ENCODE assay signal across 9 mouse cellular contexts in the genomic region with DNA sequence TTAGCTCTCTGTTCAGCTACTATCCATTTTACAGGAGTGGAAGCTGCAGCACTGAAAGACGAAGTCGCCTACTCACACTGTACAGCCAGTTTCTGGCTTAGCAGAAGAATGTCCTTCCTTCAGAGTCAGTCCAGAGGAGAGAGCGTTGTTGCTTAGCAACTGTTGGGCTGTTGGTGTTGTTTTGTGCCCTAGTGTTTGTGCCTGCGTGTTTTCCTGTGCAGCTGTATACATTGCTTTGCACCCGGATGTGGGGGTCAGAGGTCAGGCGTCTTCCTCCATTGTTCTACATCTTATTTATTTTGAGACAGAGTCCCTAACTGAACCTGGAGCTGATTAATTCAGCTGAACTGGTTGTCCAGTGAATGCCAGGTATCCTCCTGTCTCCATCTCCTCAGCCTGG. TPM values are rescaled to one million over a fixed set of nuclear protein-coding genes. Genes with fewer than 3 reads are reported as not detected.
DNase-seq lines count a peak whose midpoint lies in the region; ATAC-seq and TF ChIP-seq lines count a peak whose summit lies in the region.
"Had no signal": no experiment of that assay in that cellular context is flagged by ENCODE, and none has a peak within 500 bp of the region (broad histone marks: within the 10 kb centered on the region; RNA-seq: fewer than 3 reads in every experiment).

No protein-coding gene starts in this region.

- H3K36me3 ChIP-seq in intestine, postnatal 0 days (ENCODE audit: control insufficient read depth, insufficient read depth), result no peaks in the 10 kb centered on the region
- no peaks in the 10 kb centered on the region for H3K36me3 ChIP-seq in intestine, embryonic 16.5 days (ENCODE audit: control insufficient read depth, insufficient read depth, low read length)
- no peaks in the 10 kb centered on the region for H3K36me3 ChIP-seq in hindbrain, embryonic 11.5 days (ENCODE audit: control insufficient read depth, insufficient read depth, low read length)
- H3K36me3 ChIP-seq in lung, embryonic 16.5 days (ENCODE audit: control insufficient read depth, insufficient read depth, low read length), result no peaks in the 10 kb centered on the region
- H3K36me3 ChIP-seq in intestine, embryonic 15.5 days, result no peaks in the 10 kb centered on the region
- H3K36me3 ChIP-seq: stomach, embryonic 15.5 days had no signal

- WGBS in intestine, postnatal 0 days, result 53% methylated on average over 6 of the region's 6 CpGs
- 58% methylated on average over 6 of the region's 6 CpGs for WGBS in intestine, embryonic 16.5 days
- WGBS in hindbrain, embryonic 11.5 days, result 45% methylated on average over 6 of the region's 6 CpGs
- WGBS in lung, embryonic 16.5 days, result 59% methylated on average over 6 of the region's 6 CpGs
- 55% methylated on average over 6 of the region's 6 CpGs for WGBS in intestine, embryonic 15.5 days

- no peak for TF ChIP-seq CTCF in intestine, postnatal 0 days (IDR thresholded peaks at IDR 0.05; ENCODE audit: low read depth)
- TF ChIP-seq CTCF in brain, embryonic 14.5 days (IDR thresholded peaks at IDR 0.05; ENCODE audit: borderline replicate concordance, extremely low read depth, insufficient read depth, insufficient read length), result no peak
- no peak for TF ChIP-seq CTCF in gastrocnemius, adult 2 months (IDR thresholded peaks at IDR 0.05)

- H3K27ac ChIP-seq in intestine, postnatal 0 days (ENCODE audit: low read depth, low read length), result no peak overlapping the region
- H3K27ac ChIP-seq in intestine, embryonic 16.5 days (ENCODE audit: low read length), result no peak overlapping the region
- H3K27ac ChIP-seq in hindbrain, embryonic 11.5 days (ENCODE audit: low read depth, low read length), result no peak overlapping the region
- peak overlapping the region; percentile 63; the same call in 1 of the 2 replicates for H3K27ac ChIP-seq in lung, embryonic 16.5 days (ENCODE audit: low read length)
- no peak overlapping the region for H3K27ac ChIP-seq in gastrocnemius, adult 2 months
- H3K27ac ChIP-seq in intestine, embryonic 15.5 days, result no peak overlapping the region
- H3K27ac ChIP-seq: stomach, embryonic 15.5 days had no signal

- H3K4me3 ChIP-seq in intestine, postnatal 0 days (ENCODE audit: low read depth, low read length), result no peak overlapping the region
- no peak overlapping the region for H3K4me3 ChIP-seq in intestine, embryonic 16.5 days (ENCODE audit: low read length)
- no peak overlapping the region for H3K4me3 ChIP-seq in hindbrain, embryonic 11.5 days (ENCODE audit: low read depth, low read length)
- no peak overlapping the region for H3K4me3 ChIP-seq in lung, embryonic 16.5 days (ENCODE audit: low read length)
- H3K4me3 ChIP-seq in gastrocnemius, adult 2 months, result no peak overlapping the region
- no peak overlapping the region for H3K4me3 ChIP-seq in intestine, embryonic 15.5 days (replicated peaks)
- H3K4me3 ChIP-seq: stomach, embryonic 15.5 days had no signal

- no peaks in the 10 kb centered on the region for H3K27me3 ChIP-seq in intestine, postnatal 0 days (replicated peaks; ENCODE audit: control insufficient read depth, insufficient read depth, low read length)
- no peaks in the 10 kb centered on the region for H3K27me3 ChIP-seq in intestine, embryonic 16.5 days (replicated peaks; ENCODE audit: control insufficient read depth, insufficient read depth, low read length)
- no peaks in the 10 kb centered on the region for H3K27me3 ChIP-seq in hindbrain, embryonic 11.5 days (ENCODE audit: control insufficient read depth, insufficient read depth, low read length)
- H3K27me3 ChIP-seq in lung, embryonic 16.5 days (ENCODE audit: control insufficient read depth, insufficient read depth, low read depth, low read length), result no peaks in the 10 kb centered on the region
- H3K27me3 ChIP-seq in intestine, embryonic 15.5 days (replicated peaks), result no peaks in the 10 kb centered on the region
- H3K27me3 ChIP-seq: stomach, embryonic 15.5 days had no signal

- peak overlapping the region; percentile 96 for H3K4me2 ChIP-seq in intestine, postnatal 0 days (replicated peaks; ENCODE audit: low read depth)
- no peak overlapping the region for H3K4me2 ChIP-seq in intestine, embryonic 16.5 days (ENCODE audit: low read depth, low read length)
- H3K4me2 ChIP-seq in hindbrain, embryonic 11.5 days (replicated peaks; ENCODE audit: low read depth, low read length), result no peak overlapping the region
- H3K4me2 ChIP-seq in lung, embryonic 16.5 days (ENCODE audit: low read depth, low read length), result peak overlapping the region; percentile 95
- H3K4me2 ChIP-seq in intestine, embryonic 15.5 days (replicated peaks), result no peak overlapping the region

- peak; percentile 65 for DNase-seq in brain, embryonic 14.5 days (ENCODE audit: low read depth)
- DNase-seq in hindbrain, embryonic 11.5 days (ENCODE audit: low spot score), result peak; percentile 45
- DNase-seq in gastrocnemius, adult 2 months, result no peak
- no peak for DNase-seq in left cerebral cortex, adult 18-20 months (ENCODE audit: low spot score in 2 of 2)

- ATAC-seq in intestine, postnatal 0 days, result no peak
- no peak for ATAC-seq in intestine, embryonic 16.5 days
- ATAC-seq in hindbrain, embryonic 11.5 days (ENCODE audit: low FRiP score), result no peak
- ATAC-seq in lung, embryonic 16.5 days (ENCODE audit: low read depth), result 0 out of 2 replicates have a peak, but pooled peaks have one; percentile 29
- no peak for ATAC-seq in intestine, embryonic 15.5 days

- no peak overlapping the region for H3K9ac ChIP-seq in intestine, postnatal 0 days (ENCODE audit: low read depth, low read length)
- no peak overlapping the region for H3K9ac ChIP-seq in intestine, embryonic 16.5 days (ENCODE audit: low read depth, low read length)
- H3K9ac ChIP-seq in hindbrain, embryonic 11.5 days (ENCODE audit: low read depth, low read length), result no peak overlapping the region
- no peak overlapping the region for H3K9ac ChIP-seq in lung, embryonic 16.5 days (ENCODE audit: low read length)
- no peak overlapping the region for H3K9ac ChIP-seq in intestine, embryonic 15.5 days
- H3K9ac ChIP-seq: stomach, embryonic 15.5 days had no signal

- peaks cover 3% of the 10 kb centered on the region; the same call in 1 of the 2 replicates for H3K4me1 ChIP-seq in intestine, postnatal 0 days (replicated peaks; ENCODE audit: control insufficient read depth, insufficient read depth, low read length)
- 0 out of 2 replicates have a peak, but pooled peaks cover 4% of the 10 kb centered on the region for H3K4me1 ChIP-seq in intestine, embryonic 16.5 days (ENCODE audit: control insufficient read depth, insufficient read depth, low read length)
- peaks cover 2% of the 10 kb centered on the region; the same call in 1 of the 2 replicates for H3K4me1 ChIP-seq in hindbrain, embryonic 11.5 days (replicated peaks; ENCODE audit: control insufficient read depth, insufficient read depth, low read length)
- H3K4me1 ChIP-seq in lung, embryonic 16.5 days (replicated peaks; ENCODE audit: control insufficient read depth, insufficient read depth, low read length), result peaks cover 15% of the 10 kb centered on the region
- H3K4me1 ChIP-seq in intestine, embryonic 15.5 days (replicated peaks), result no peaks in the 10 kb centered on the region

- intact Hi-C loops in gastrocnemius, adult 2 months (cut with DNase I), result no loop called here

- H3K9me3 ChIP-seq in intestine, postnatal 0 days (ENCODE audit: control insufficient read depth), result no peaks in the 10 kb centered on the region
- H3K9me3 ChIP-seq in intestine, embryonic 16.5 days (ENCODE audit: control insufficient read depth, low read length), result no peaks in the 10 kb centered on the region
- no peaks in the 10 kb centered on the region for H3K9me3 ChIP-seq in hindbrain, embryonic 11.5 days (ENCODE audit: control insufficient read depth, low read length)
- no peaks in the 10 kb centered on the region for H3K9me3 ChIP-seq in lung, embryonic 16.5 days (ENCODE audit: control insufficient read depth, low read length)
- no peaks in the 10 kb centered on the region for H3K9me3 ChIP-seq in intestine, embryonic 15.5 days
- H3K9me3 ChIP-seq: stomach, embryonic 15.5 days had no signal

- no peak for TF ChIP-seq POLR2A in brain, embryonic 14.5 days (IDR thresholded peaks at IDR 0.05; ENCODE audit: borderline replicate concordance, extremely low read depth, insufficient read depth, insufficient read length, poor library complexity, severe bottlenecking)

RNA-seq across cellular contexts. Expression of gene Ifnar1, which starts 18.5 kb away (rescaled TPM):
- 18.2 and 21.6 TPM in 2 replicates for polyA plus RNA-seq in intestine, postnatal 0 days (2015; fragmentation: Nextera tagmentation; extraction: Ambion mirVana)
- 39.4 and 39.5 TPM in 2 replicates for polyA plus RNA-seq in intestine, embryonic 16.5 days (2015; fragmentation: Nextera tagmentation; extraction: Ambion mirVana)
- polyA plus RNA-seq in brain, embryonic 14.5 days (2012; rRNA removed), result 43.7 and 54.3 TPM in 2 replicates
- 51.6 and 52.9 TPM in 2 replicates for polyA plus RNA-seq in hindbrain, embryonic 11.5 days (2014; fragmentation: Nextera tagmentation; extraction: Ambion mirVana)
- polyA plus RNA-seq in lung, embryonic 16.5 days (2015; fragmentation: Nextera tagmentation; extraction: Ambion mirVana), result 65.0 and 69.3 TPM in 2 replicates
- total RNA-seq in gastrocnemius, adult 2 months (2021), result 10 to 100 TPM; 12.6 to 15.1 TPM
- 10 to 100 TPM; 41.7 to 53.2 TPM for total RNA-seq in left cerebral cortex, adult 18-20 months (2021)
- polyA plus RNA-seq in intestine, embryonic 15.5 days (2015; fragmentation: Nextera tagmentation; extraction: Ambion mirVana), result 40.1 and 42.0 TPM in 2 replicates

Comparison
In these comparisons a context has a peak if more than half of its experiments do, and no peak if none do; other contexts are left out.
1. H3K4me2 ChIP-seq: peak in intestine, postnatal 0 days (single experiment) and lung, embryonic 16.5 days (single experiment); none in intestine, embryonic 16.5 days (single experiment), hindbrain, embryonic 11.5 days (single experiment) and intestine, embryonic 15.5 days (single experiment).
2. DNase-seq: peak in brain, embryonic 14.5 days (single experiment) and hindbrain, embryonic 11.5 days (single experiment); none in gastrocnemius, adult 2 months (single experiment) and left cerebral cortex, adult 18-20 months (0 of 2).